In the genomic region with DNA sequence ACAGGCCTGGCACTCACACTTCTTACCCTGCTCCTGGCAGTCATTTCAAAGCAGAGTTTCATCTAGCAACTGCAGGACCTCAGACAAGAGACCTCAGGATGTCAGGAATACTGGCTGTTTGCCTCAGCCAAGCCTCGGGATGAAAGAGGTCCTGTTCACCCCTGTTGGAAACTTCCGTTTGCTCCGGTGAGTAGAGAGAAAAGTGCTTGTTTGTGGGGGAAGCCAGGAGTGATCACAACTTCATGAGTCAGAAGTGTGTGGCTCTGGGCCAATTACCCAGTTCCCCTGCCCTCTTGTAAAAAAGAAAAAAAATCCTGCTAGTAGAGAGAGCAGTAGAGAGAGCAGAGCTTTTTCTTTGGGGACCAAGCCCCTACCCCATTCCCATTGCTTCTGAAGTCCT, we compare ENCODE assay signal across 7 mouse cellular contexts.
DNase-seq lines count a peak whose midpoint lies in the region; ATAC-seq lines count a peak whose summit lies in the region.

No protein-coding gene starts in this region.

- intact Hi-C loops in left cerebral cortex, postnatal 4 days (cut with DNase I) = no loop called here

- ATAC-seq in monocyte, adult 5-6 weeks (replicated peaks; ENCODE audit: insufficient number of reproducible peaks, low FRiP score, low TSS enrichment, poor library complexity, severe bottlenecking) = no peak

- peak; percentile 1 to 2 for DNase-seq in layer of hippocampus, adult 18-20 months (ENCODE audit: low spot score in 2 of 2)
- DNase-seq in layer of hippocampus, postnatal 25 days (ENCODE audit: extremely low spot score in 1 of 2, low spot score in 1 of 2) = no peak
- DNase-seq in adrenal gland, adult 2 months = peak; percentile 67
- peak; percentile 17 for DNase-seq in embryo, embryonic 10.5 days (ENCODE audit: low spot score)
- DNase-seq in left cerebral cortex, postnatal 4 days = peak; percentile 33
- DNase-seq in natural killer cell, adult 2 months (ENCODE audit: low spot score in 2 of 2) = no peak

Comparison
In these comparisons a context has a peak if more than half of its experiments do, and no peak if none do; other contexts are left out.
1. DNase-seq: peak in layer of hippocampus, adult 18-20 months (2 of 2), adrenal gland, adult 2 months (single experiment), embryo, embryonic 10.5 days (single experiment) and left cerebral cortex, postnatal 4 days (single experiment); none in layer of hippocampus, postnatal 25 days (0 of 2) and natural killer cell, adult 2 months (0 of 2).